Mouse (Mus musculus) telencephalon, adult 2 months (tissue): Measurements from ENCODE around the gene Robo1.

Experiments used
- DNase-seq: peaks from one replicate; pipeline ENCODE4 v3.0.0-alpha.2; 2011; ENCODE audit warnings: low read depth, low spot score

Robo1 gene

GRCm38 (mm10) chr16:72603487-72604206 lies 295.5 kb downstream of the Robo1 start:
- DNase-seq = no peak

GRCm38 (mm10) chr16:72605066-72605465 lies 297.0 kb downstream of the Robo1 start:
- DNase-seq = peak; percentile 71

- no peak for DNase-seq
Measured at GRCm38 (mm10) chr16:72610661-72611112, 302.6 kb downstream of the Robo1 start.

- peak; percentile 15 for DNase-seq
Measured at GRCm38 (mm10) chr16:72614898-72615297, 306.8 kb downstream of the Robo1 start.

DNA sequence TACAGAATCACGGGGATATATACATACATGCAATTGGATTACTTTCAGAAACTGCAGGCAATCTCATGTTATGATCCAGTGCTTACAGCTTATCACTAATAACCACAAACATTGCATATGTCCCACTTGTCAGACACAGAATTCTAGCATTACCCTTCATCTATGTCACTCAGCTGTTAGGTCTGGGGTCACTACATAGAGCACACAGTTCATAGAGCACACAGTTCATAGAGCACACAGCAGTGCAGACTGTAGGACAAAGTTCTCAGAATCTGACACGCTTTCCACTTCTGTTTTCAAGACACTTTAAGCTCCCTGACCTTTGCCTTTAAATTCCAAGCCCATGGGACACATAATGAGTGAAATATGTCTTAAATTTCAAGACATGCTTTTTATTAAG lies 307.3 kb downstream of the Robo1 start:
- DNase-seq = no peak

GRCm38 (mm10) chr16:72622371-72622770 lies 314.3 kb downstream of the Robo1 start:
- DNase-seq = no peak

DNA sequence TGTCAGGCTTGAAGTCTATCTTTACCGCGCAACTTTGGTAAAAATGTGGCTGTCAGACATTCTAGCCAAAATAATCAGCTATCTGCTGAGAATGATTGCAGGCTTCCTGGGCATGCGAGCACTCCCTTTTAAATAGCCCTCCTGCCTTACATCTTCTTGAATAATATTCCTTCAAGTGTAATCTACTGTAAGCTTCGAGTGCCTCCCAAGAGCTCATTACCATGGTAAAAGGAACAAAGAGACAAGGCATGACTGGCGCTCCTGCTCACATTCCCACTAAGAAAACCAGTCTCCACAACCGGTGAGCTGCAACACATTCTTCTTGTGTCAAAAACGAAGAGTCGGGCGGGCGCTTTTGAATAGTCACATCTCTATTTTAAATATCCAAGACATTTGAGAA lies 314.8 kb downstream of the Robo1 start:
- no peak for DNase-seq

- no peak for DNase-seq
Measured at GRCm38 (mm10) chr16:72633846-72634245, 325.7 kb downstream of the Robo1 start.

DNA sequence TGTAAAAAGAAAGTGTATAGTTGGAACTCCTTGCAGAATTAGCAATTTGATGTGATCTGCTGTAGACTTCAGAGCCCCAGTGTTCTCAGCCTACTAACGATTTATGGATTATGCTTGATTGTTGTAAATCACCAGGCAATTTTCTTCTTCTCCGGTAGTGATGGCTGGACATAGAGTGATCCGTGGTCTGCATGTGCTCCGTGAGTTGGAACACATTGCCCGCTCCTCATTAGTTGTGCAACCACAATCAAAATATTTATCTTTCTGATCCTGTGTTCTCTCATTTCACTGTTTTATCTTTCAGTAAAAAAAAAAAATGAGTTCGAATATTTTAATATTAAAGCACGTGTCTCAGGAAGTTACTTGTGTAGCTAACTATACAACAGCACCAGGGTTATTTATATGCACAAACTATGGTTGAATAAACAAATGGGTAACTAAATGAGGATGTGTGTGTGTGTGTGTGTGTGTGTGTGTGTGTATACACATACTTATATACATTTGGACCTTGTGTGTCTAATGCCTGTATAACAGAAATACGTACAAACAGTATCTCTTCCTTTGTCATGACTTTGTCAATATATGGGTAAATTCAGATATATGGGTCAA lies 331.3 kb downstream of the Robo1 start:
- no peak for DNase-seq

DNA sequence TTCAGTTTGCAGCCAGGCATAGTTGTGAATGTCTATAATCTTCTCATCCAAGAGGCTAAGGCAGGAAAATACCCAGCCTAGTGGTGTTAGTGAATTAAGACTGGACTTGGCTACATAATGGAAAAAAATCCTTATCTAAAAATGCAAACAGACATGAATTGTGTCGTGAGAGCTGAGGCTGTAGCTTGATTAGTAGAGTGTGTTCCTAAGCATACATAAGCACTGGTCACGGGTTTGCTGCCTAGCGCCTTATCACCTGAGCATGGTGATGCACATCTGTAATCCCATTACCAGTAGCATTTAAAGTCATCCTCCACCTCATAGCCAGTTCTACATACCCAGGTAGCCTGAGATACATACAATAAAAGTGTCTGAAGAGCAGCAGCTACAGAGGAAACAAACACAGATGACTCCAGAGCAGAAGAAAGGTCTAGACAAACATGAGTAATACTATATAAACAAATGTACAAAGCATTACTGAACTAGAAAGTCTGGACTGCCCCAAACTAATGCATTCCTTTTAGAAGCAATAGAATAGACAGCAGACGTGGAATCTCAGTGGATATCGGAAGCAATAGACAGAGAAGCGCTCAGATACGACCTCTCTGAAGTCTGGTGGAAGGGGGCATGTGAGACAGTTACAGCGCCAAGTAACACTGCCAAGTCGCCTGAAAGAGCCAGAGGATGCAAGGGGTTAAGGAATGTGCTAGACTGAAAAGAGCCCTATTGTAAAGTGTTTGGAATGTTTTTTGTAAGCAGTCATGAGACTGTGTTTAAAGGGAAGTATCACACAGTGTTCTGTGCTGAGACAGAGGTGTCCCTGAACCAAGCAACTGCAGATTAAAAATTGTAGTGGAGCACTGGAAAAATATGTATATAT lies 333.1 kb downstream of the Robo1 start:
- DNase-seq = no peak

DNA sequence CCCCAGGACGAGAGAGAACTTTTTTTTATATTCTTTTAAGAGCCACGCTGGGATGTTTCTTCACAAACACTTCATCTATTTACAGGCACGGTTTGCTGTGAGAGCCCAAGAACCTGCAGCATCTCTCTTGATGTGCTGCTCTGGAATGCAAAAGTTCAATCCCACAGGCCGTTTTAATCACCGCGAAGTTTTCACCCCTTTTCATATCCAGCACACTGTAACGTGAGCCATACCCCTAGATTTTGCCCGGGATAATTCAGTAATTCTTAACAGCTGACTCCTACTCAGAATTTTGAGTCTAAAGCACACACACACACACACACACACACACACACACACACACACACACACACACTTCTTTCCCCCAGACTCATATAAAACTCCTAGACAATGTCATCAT lies 337.8 kb downstream of the Robo1 start:
- DNase-seq = no peak

GRCm38 (mm10) chr16:72649314-72649713 lies 341.2 kb downstream of the Robo1 start:
- no peak for DNase-seq

- DNase-seq = no peak
Measured at GRCm38 (mm10) chr16:72655411-72655810, 347.3 kb downstream of the Robo1 start.

DNA sequence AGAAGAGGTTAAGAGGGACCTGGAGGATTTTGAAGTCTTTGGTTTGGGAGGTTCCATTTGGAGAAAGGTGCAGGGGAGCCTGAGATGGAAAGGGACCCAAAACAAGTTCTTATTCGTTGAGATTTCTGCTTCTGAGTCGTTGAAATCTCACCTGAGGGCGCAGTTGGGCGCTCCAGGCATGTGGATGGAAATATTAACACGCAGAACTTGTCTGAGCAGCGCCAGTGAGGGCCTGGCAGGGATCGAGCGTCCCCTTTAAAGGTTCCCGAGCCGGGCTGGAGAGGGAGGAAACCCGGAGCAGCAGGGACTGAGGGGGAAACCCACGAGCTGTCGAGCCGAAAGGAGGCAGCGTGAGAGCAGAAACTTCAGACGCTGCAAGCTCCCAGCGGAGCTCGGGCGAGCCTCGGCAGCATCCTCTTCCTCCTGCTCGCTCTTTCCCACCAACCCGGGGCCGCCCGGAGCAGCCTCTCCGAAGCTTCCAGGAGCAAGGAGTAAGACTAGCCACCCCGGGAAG lies 354.8 kb downstream of the Robo1 start:
- DNase-seq = peak; percentile 70

DNA sequence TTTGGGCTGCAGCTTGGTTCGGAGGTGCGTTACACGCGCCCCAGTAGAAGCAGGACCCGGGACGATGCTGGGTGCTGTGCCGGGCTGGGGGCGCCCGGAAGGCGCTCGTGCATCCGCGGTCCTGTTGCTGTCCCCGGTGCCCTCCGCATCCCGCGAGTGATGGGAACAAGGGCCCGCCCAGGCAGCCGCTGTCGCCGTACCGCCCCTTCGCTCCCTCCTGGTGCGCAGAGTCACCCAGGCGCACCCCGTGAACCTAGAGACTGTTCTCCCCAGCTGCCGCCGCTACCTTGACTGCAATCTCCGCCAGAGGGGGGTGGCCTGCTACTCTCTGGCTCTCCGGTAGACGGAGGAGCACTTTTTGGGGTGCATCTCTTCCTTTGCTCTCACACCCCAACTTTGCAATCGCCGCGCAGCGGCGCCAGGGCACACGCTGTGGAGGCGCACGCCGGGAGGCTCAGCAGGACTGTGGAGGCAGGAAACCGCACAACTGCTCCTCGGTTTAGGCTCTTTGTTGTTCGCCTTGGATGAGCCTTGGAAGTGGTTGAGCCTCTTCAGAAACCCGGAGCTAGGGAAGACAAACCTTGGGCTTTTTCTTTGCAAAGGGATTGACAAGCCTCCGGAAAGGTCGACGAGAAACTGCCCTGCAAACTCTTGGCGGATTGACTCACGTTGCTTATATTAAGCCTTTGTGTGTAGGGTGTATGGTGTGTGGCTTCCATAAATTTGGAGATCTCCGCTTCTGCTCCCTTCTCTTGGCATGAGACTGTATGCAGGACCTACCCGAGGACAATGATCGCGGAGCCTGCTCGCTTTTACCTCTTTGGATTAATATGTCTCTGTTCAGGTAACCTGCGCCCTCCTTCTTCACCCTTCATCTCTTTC lies 355.5 kb downstream of the Robo1 start:
- peak; percentile 34 for DNase-seq

- no peak for DNase-seq
Measured at GRCm38 (mm10) chr16:72664233-72664613, 356.1 kb downstream of the Robo1 start.

DNA sequence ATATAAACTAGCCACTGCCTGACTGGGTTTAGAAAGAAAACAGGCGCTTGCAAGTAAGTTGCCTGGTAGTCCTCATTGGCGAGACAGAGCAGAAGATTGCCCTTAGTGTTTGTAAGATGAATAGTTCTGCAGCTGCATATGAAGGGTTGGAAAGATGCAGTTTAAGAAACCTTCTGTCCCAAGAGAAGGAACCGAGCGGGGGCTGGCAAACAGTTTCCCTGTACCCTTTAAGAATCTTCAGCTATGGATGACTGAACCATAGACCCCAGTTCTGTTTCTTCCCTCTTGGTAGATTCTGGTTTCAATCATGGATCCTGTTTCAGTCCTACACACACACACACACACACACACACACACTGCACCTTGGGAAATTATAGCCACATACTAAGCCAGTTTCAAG lies 356.7 kb downstream of the Robo1 start:
- no peak for DNase-seq

GRCm38 (mm10) chr16:72665454-72665853 lies 357.3 kb downstream of the Robo1 start:
- no peak for DNase-seq

- DNase-seq = no peak
Measured at GRCm38 (mm10) chr16:72670240-72671038, 362.3 kb downstream of the Robo1 start.

DNA sequence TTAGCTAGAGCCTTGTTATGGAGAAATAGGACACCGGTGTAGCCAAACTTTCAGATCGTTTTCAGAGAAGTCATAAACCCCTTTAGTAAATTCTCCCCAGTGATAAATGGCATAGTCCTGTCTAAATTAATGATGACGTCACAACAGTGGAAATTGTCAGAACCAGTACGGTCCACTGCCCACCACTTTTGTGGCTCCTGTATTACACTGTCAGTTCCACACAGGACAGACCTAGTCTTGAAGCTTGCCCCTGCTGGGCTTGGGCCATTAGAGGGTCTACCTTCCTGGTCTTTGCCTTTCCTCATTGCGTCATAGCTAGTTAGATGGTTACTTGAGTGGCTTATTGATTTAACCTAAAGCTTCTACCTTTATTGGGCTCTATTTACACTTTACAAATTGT lies 369.1 kb downstream of the Robo1 start:
- no peak for DNase-seq
